Mouse (Mus musculus) lung, postnatal 25 days (tissue): ENCODE data around the gene Fhad1.

Source experiments
- DNase-seq: peaks from one replicate; pipeline ENCODE4 v3.0.0; 2022; ENCODE audit warnings: low spot score

Fhad1 gene

DNA sequence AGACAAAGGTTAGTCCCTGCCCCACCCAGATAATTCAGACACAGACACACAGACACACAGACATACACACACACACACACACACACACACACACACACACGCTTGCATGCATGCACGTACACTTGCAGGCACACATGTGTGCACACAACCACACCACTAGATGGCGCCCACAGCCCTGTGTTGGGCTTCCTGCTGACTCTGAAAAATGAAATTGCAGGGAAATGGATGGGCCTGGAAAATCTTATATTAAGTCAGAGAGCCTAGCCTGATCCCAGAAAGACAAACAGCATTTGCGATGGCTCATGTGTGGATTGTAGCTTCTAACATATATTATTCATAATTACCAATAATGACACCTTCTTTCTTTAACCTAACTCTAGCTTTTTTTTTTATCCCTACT is 38.7 kb downstream of the Fhad1 start:
- peak; percentile 49 for DNase-seq

DNA sequence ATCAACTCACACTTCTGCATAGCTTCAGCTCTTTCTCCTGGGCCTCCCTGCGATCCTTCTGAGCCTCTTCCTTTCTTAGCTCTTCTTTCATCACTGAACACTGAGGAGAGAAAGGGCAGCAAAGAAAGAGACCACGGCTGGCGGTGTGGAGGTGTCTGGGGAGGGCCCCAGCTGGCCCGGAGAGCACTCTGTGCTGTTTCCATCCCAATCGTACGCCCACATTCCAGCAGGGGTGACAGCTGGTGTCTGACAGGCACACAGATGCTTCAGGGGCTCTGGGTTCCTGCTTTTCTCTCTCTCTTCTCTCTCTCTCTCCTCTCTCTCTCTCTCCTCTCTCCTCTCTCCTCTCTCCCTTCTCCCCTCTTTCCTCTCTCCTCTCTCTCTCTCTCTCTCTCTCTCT is 50.3 kb downstream of the Fhad1 start:
- no peak for DNase-seq

DNA sequence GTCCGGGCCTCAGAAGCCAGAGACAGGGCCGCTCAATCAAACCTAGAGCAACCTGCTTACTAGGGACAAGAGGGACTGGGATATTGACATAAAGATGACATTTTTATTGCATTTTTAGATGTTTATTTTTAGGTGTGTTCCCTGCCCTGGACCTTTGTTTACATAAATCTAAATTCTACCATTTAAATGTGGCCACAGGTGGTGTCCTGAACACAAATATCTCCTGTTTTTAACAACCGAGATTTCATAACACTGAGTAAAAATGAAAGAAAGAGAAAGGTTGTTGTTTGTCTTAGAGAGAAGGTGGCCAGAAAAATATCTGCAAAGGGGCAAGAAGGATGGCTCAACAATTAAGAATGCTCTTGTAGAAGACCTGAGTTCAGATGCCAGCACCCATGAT is 51.0 kb downstream of the Fhad1 start:
- no peak for DNase-seq

DNA sequence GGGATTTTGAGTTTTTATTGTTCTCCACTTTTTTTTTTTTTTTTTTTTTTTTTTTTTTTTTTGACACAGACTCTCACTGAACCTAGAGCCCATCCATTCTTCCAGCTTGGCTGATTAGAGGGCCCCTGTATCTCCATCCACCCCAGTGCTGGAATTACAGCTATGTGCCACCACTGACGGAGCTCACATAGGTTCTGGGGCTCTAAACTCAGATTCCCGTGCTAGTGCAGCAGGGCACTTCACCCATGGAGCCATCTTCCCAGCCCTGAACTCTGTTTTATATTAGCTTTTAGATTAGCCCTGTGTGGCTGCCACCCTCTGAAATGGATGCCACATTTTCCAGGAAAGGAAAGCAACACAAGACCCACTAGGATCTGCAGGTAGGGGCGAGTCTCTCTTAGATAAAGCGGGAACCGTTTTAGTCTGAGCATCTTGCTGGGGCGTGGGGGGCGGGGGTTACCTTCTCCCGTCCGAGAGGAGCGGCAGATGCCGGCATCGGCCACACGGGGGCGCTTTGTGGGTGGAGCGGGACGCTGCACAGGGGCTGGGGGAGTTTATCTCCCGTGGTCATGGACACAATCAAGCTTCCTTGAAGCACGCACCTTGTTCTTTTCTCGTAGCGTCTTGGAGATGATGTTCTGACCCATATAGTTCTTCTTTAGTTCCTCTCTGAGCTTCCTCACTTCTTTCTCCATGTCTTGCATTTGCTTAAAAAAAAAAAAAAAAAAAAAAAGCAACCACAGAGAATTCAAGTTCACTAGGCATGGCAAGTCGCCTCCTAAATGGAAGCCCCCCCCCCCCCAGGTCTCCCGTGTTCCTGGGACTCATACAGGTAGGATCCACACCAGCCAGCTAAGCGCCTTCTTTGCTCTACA is 51.8 kb downstream of the Fhad1 start:
- peak; percentile 35 for DNase-seq

DNA sequence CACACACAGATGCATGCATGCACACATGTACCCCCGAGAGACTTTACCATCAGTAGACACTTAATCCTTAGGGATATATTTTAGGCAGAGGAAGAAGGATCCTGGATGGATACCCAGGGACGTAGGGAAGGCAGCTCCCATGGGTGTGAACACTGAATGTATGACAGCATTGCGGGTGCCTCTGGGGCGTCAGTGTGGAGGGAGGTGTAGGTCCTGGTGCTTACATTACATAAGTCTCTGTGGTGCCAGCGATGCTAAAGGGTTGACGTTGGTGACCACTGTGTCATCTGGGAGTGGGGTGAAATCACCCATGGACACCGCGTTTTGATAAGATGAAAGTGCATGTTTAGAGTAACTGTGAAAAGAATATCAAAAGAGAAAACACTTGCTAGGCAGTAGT is 54.8 kb downstream of the Fhad1 start:
- DNase-seq = no peak

DNA sequence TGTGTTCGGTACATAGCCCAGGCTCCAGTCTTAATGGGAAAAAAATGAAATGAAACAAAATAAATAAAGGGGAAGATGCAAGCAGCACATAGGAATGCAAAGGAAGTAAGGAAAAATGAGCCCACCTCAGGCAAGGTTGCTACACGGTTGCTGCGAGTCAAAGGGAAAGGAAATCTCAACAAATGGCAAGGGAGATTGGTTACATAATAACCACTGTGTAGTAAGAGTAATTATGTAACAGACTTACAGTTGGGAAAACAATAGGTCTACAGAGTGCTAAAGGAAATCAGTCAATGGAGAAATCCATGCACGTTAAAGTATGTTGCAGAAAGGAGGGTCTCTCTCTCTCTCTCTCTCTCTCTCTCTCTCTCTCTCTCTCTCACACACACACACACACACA is 55.3 kb downstream of the Fhad1 start:
- DNase-seq = peak; percentile 56

DNA sequence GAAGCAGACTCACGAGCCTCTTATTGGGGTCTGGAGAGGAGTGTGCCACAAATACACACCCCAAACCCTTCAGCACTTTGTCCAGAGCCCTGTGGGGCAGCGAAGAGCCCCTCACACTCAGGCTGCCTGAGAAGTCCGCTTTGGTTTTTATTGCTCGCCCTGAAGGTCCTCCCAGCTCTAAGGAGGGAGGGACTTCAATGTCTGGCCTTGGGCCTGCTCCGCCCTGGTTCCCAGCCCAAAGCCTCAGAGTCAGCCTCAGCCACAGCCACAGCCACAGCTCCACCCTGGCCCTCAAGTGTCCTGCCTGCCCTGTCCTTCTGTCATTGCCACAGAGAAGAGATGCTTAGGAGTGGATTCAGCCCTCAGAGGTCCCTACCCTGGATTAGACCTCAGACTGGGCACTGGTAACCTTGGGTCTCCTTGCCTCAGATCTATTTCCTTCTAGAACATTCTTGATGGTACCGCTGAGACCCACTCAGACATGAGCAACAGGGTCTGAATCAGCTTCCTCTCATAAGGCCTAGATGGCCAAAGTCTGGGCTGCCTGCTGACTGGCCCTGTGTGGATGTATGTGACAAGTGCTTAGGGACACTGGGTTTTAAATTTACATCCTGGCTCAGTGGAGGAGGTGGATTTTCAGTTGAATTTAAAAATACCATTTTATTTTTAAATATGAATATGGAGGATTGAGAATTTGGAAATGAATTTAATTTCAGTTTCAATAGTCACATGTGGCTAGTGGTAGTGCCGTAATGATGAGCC is 56.1 kb downstream of the Fhad1 start:
- peak; percentile 46 for DNase-seq

DNA sequence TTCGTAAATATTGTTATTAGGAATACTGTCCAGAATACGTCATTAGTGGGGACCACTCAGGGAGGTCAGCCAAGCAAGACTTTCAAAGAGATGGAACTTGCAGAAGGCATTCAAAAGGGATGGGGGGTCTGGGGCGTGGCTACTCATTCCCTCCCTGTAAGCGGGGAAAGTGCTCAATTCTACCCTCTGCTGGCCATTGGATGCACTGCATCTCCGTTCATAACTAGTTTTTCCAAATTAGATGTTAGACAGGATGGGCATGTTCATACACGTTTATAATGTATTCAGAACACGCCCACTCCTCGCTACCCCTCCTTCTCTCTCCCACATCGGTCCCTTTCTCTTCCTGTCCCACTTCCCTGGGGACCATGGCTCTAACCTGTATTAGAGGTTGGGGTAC is 56.7 kb downstream of the Fhad1 start:
- DNase-seq = peak; percentile 81

DNA sequence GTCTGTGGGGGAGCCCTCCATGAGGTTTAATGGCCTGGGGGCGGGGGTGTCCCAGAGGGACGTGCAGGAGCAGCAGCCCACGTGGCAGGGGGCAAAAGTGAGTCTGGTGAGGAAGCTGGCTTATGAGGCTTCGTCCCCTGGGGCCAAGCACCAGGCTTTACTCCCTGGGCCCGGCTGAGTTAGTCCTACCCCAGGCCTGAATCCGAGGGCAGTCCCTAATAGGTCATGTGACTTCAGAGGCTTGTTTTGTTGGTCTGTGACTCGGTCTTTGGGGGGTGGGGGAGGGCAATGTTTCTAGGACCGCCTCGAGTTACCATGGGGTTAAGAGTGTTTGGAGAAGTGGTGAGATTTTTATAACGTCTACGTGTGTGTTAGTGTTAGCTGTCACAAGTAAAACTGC is 57.1 kb downstream of the Fhad1 start:
- no peak for DNase-seq

DNA sequence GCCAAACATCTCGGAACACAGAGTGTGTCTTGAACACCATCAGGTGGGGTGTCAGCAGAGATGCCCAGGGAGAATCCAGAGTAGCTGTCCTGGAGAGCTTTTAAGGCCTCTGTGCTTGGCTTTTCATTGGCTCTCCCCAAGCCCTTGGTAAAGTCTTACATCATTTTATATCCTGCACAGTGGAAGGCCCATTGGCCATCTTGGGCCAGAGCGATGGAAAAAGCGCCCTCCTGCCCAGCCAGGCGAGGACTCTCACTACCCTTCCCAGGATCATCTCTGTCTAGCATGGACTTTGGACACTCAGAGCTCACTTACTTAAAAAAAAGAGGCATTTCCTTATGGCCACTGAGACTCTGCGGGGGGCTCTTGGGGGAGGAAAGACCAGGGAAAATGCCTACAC is 58.0 kb downstream of the Fhad1 start:
- no peak for DNase-seq

DNA sequence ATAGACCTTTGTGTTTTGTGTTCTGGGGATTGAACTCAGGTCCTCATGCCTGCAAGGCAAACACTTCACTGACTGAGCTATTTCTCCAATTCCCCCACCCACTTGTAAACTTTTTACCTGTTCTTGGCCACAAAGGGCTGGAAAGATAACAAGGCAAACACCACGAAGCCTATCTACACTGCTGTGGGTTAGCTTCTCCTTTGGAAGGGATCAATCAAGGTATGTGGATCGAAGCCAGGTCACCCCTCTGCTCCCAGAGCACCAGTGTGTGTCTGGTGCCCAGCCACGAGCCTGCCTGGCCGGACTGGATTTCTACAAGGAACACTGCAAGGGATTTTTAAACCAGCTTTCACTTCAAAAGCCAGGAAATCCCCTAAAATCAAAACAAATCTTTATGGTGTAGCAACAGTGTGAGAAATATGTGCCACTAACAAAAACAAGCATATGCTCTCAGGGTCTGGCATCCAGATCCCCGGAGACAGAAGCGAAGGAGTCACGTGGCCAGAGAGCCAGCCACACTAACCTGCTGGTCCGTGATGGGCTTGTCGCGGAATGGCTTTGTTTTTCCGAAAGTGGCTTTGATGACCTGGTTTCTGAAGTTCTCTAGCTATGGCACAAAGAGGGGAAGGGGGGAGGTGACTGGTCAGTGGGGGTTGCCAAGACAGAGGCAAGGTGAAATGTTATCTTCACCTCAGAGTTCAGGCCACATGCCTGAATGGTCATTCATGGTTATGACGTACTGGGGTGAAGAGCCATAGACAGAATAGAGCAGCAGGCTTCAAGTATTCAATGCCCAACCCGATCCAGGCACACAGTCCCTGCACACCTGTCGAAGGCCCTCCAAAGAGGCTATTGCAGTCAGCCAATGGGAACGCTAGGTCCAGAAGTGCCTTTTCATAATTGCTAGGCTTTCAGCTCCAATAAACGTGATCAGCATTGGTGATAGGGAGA is 59.8 kb downstream of the Fhad1 start:
- peak; percentile 75 for DNase-seq

DNA sequence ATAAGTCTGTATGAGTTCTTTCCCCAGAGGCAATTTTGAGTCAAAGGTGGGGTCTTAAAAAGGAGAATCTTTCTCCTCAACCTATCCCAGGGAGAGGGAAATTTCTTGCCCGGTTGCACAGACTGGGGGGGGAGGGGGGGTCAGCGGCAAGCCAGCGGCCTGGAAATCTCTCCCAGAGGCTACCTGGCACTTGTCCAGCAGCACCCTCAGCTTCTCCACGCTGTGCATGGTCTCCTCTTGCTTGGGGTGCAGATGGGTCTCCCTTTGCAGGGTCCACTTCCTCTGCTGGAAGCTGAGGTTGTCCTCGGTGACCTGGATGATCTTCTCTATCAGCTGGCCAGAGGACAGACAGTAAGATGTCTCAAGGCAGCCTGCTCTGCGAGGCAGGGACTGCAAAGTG is 61.0 kb downstream of the Fhad1 start:
- DNase-seq = no peak

DNA sequence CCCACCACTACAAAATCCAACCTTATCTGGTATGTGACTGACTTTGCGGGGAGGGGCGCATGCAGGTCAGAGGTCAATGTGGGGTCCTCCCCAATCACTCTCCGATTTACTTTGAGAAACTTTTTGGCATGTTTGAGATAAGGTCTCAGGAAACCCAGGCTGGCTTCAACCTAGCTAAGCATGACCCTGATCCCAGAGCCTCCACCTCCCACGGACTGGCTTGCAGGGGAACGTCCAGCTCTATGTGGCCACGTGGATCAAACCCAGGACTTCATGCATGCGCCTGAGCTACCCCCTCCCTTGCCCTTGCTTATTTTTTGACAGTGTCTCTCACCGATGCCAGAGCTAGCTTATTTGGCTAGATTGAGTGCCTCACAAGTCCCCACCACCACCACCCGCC is 61.6 kb downstream of the Fhad1 start:
- DNase-seq = no peak

DNA sequence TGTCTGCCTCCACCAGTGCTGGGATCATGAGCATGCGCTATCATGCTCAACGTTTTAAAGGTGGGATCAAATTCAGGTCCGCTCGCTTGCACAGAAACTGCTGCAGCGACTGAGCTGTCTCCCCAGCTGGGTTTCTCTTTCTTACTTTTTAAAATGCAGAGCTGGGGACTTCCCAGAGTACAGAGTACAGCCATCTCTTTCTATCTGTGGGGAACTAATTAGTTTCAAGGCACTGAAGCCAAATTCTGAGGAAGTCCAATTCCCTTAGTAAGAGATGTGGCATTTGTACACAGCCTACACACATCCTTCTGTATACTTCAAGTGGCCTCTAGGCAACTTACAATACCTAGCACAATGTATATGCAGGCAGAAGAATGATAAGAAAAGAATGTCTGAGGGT is 62.1 kb downstream of the Fhad1 start:
- DNase-seq = no peak

DNA sequence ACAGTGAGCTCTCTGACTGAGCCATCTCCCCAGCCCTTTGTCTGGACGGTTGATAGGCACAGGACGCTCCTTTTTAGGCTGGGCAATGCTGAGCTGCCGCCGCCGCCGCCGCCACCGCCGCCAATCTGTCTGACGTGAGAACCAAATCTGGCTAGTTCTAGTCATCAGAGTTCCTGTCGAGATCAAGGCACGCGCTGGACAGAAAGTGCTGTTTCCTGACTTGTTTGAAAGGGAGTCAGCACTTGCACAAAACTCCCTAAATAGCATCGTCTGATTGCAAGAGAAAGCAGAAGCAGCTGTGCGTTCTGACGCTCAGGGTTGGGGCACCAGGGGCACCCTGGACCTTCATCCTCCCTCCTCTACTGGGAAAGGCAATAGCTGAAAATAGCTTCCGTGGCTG is 62.8 kb downstream of the Fhad1 start:
- DNase-seq = peak; percentile 66

DNA sequence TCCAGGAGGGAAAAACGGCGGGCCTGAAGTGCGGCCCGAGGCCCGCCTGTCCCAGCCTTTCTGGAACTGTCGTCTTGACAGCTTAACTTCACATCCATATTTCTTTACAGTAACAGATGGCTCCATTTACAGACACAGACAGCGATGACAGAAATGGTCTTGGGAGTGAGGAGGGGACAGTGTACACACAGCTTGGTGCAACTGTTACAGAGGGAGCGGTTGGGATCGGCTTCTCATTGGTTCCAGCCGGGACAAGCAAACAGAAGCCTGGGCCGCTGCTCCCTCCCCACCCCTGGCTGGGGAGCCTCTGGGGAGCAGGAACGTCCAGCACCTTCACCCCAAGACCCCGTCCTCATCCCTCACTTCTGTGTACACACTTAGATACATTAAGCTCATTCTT is 65.4 kb downstream of the Fhad1 start:
- no peak for DNase-seq

DNA sequence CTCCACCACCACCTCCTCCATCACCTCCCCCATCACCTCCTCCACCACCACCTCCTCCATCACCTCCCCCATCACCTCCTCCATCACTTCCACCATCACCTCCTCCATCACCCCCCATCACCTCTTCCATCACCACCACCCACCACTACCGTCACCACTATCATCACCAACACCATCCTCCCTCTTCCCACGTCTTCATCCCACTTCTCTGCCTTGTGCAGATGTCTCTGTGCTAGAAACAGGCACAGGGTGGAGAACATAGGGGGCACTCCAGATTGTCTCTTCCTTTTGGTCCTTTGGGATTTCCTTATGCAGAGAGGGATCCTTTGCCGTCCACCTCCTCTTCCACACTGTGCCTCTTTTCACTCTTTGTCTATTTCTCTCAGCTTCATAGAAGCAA is 66.1 kb downstream of the Fhad1 start:
- no peak for DNase-seq

DNA sequence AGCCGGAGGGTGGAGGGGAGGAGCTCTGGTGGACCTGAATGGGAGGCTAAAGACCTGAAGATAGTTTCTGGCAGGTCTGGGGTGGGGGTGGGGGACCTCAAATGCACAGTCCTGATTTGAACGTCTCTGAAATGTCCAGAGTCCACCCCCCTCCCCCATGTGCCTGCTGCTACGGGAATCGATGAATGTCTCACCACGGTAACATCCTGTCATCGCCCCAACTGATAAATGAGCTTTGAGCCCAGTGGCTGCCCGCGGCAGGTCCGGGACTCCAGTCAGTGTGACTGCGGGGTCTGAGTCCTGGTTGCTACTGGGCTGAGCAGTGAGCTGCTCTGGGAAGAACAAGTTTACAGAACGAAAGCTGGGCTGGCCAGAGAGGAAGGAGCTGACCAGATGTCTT is 72.5 kb downstream of the Fhad1 start:
- DNase-seq = no peak

DNA sequence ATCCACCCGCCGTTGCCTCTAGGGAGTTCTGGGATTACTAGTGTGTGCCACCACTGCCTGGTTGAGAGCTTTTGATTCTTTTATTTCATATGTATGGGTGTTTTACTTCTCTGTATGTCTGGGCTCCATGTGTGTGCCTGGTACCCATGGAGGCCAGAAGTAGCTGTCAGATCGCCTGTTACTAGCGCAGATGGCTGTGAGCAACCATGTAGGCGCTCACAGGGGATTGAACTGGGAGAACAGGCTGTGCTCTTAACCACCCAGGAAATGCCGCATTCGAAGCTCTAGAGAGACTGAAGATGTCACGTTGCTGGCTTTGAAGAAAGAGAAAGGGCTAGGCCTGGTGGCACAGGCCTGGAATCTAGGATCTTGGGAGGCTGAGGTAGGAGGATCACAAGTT is 73.6 kb downstream of the Fhad1 start:
- no peak for DNase-seq

DNA sequence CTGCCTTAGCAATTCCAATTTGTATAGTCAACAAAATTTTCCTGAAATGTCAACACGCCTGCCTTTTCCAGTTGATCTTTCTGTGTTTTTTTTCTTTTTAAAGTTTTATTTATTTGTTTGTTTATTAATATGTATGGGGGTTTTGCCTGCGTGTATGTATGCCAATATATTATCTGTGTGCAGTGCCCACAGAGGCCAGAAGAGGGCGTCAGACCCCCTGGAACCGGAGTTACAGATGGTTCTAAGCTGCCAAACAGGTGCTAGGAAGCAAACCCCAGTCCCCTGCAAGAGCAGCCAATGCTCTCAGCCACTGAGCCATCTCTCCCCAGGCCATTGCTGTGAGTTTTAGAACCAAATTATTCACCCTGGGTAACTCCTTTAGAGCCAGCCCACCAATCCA is 76.3 kb downstream of the Fhad1 start:
- no peak for DNase-seq

DNA sequence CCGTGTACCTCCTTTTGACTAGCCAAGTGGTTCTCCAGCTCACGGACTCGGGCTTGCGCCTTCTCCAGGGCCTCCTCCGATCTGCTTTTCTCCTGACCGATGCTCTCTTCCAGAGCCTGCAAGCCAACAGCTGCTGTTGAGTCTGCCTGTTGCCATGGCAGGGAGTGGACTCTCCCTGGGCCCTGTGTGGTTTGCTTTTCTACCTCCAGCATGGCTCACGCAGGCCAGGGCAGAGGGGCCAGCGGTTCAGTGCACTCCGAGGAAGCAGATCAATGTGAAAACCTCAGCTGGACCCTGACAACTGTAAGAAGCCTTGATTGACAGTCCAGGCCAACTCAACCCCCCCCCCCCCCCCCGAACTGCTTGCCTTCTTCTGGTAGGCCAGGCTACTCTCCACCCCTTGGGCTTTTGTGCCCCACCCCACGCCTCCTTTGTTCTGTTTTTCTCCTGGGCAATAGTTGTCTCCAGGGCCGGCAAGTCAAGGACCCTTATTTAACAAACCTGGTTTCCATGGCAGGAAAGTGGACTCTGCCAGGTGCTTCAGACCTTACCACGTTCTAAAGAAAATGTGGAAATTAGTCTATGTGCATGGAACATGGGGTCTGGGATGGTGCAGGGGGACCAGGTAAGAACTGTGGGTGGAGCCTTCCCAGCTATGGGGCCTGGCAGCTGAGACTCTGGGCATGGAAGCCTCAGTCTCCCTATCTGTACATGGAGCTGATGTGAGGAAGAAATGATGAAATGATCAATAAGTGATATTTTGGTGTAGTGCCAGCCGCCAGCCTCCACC is 81.9 kb downstream of the Fhad1 start:
- DNase-seq = peak; percentile 55

DNA sequence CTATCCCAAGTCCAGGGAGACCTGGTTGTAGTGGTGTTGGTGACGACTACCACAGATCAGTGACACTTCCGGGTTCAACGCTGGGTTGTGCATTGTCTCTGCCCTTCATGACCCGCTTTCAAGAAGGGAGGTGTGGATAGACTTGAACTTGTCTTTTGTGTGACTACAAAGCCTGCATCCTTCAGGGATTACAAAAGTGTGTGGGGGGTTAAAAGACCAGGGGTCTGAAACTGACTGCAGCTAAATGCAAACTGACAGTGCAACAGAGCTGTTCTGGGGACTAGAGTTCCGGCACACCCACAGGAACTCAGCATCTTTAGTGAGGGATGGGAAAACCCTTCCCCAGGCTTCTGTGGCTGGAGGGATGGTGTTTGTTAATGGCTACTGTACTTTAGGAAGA is 83.4 kb downstream of the Fhad1 start:
- DNase-seq = no peak
